Mouse (Mus musculus): Measurements from ENCODE around the gene 2410137M14Rik.

- TF ChIP-seq TAL1 (IDR thresholded peaks at IDR 0.05; ENCODE audit: low read length) (no peak), GATA1 (IDR thresholded peaks at IDR 0.05; ENCODE audit: low read length) (no peak)
These were observed 808 bp upstream of the 2410137M14Rik start for GRCm38 (mm10) chr17:36981845-36982244.
